Comparison of ENCODE assay signal across 17 mouse cellular contexts in genomic region chr4:152263089-152263488, GRCm38 (mm10). TPM values are rescaled to one million over a fixed set of nuclear protein-coding genes. Genes with fewer than 3 reads are reported as not detected.
A peak's percentile ranks its signal among the peaks of the same experiment; 100 is the strongest.
DNase-seq lines count a peak whose midpoint lies in the region; ATAC-seq and TF ChIP-seq lines count a peak whose summit lies in the region.
"Had no signal": no experiment of that assay in that cellular context is flagged by ENCODE, and none has a peak within 500 bp of the region (broad histone marks: within the 10 kb centered on the region; RNA-seq: fewer than 3 reads in every experiment).

No protein-coding gene starts in this region.

- H3K4me3 ChIP-seq in gastrocnemius, adult 2 months: no peak overlapping the region
- H3K4me3 ChIP-seq in kidney, embryonic 15.5 days (replicated peaks): no peak overlapping the region
- no peak overlapping the region for H3K4me3 ChIP-seq in intestine, embryonic 15.5 days (replicated peaks)
- H3K4me3 ChIP-seq: midbrain, embryonic 13.5 days had no signal

- no peaks in the 10 kb centered on the region for H3K27me3 ChIP-seq in kidney, embryonic 15.5 days
- no peaks in the 10 kb centered on the region for H3K27me3 ChIP-seq in intestine, embryonic 15.5 days (replicated peaks)
- H3K27me3 ChIP-seq: midbrain, embryonic 13.5 days had no signal

- TF ChIP-seq CTCF in gastrocnemius, adult 2 months (IDR thresholded peaks at IDR 0.05): no peak

- ATAC-seq in kidney, embryonic 15.5 days (replicated peaks; ENCODE audit: low FRiP score): 0 out of 2 replicates have a peak, but pooled peaks have one; percentile 3
- peak; percentile 36; the same call in 1 of the 2 replicates for ATAC-seq in erythroid progenitor cell, adult 5-6 weeks (replicated peaks; ENCODE audit: low FRiP score, poor library complexity, severe bottlenecking)
- peak; percentile 68 for ATAC-seq in megakaryocyte-erythroid progenitor cell, adult 5-6 weeks (replicated peaks; ENCODE audit: low FRiP score, low TSS enrichment, poor library complexity, severe bottlenecking)
- no peak for ATAC-seq in intestine, embryonic 15.5 days
- ATAC-seq: forebrain, embryonic 16.5 days had no signal

- no peak overlapping the region for H3K4me2 ChIP-seq in kidney, embryonic 15.5 days
- H3K4me2 ChIP-seq in intestine, embryonic 15.5 days (replicated peaks): no peak overlapping the region
- H3K4me2 ChIP-seq: midbrain, embryonic 13.5 days had no signal

- no peak for DNase-seq in gastrocnemius, adult 2 months
- DNase-seq in gastrocnemius, postnatal 10 days: no peak
- no peak for DNase-seq in kidney, postnatal 36 days
- no peak for DNase-seq in ovary, postnatal 10 days (ENCODE audit: low spot score)
- DNase-seq: cerebellum, postnatal 36 days; gastrocnemius, postnatal 36 days; layer of hippocampus, adult 9-11 months; spleen, adult 18-20 months had no signal

- H3K9me3 ChIP-seq in kidney, embryonic 15.5 days (replicated peaks): no peaks in the 10 kb centered on the region
- no peaks in the 10 kb centered on the region for H3K9me3 ChIP-seq in intestine, embryonic 15.5 days
- H3K9me3 ChIP-seq: midbrain, embryonic 13.5 days had no signal

- H3K4me1 ChIP-seq in kidney, embryonic 15.5 days: peaks cover 44% of the 10 kb centered on the region
- peaks cover 19% of the 10 kb centered on the region for H3K4me1 ChIP-seq in intestine, embryonic 15.5 days (replicated peaks)

- whole genome bisulfite sequencing in kidney, embryonic 15.5 days: 63% methylated on average over 9 of the region's 9 CpGs
- 57% methylated on average over 9 of the region's 9 CpGs for WGBS in intestine, embryonic 15.5 days

- peak overlapping the region; percentile 76 for H3K27ac ChIP-seq in gastrocnemius, adult 2 months
- peak overlapping the region; percentile 54; the same call in 1 of the 2 replicates for H3K27ac ChIP-seq in kidney, embryonic 15.5 days
- H3K27ac ChIP-seq in intestine, embryonic 15.5 days: no peak overlapping the region
- H3K27ac ChIP-seq: midbrain, embryonic 13.5 days had no signal

- intact Hi-C loops in gastrocnemius, adult 2 months (cut with DNase I): no loop called here

- no peaks in the 10 kb centered on the region for H3K36me3 ChIP-seq in kidney, embryonic 15.5 days
- 0 out of 2 replicates have a peak, but pooled peaks cover 3% of the 10 kb centered on the region for H3K36me3 ChIP-seq in intestine, embryonic 15.5 days

- no peak overlapping the region for H3K9ac ChIP-seq in kidney, embryonic 15.5 days
- no peak overlapping the region for H3K9ac ChIP-seq in intestine, embryonic 15.5 days
- H3K9ac ChIP-seq: midbrain, embryonic 13.5 days had no signal

RNA-seq across cellular contexts. Expression of gene Gpr153, which starts 10.9 kb away (rescaled TPM):
- total RNA-seq in gastrocnemius, adult 2 months (2021): 1 to 10 TPM; 3.4 to 7.3 TPM
- total RNA-seq in gastrocnemius, postnatal 10 days (2021): 10 to 100 TPM; 25.1 to 32.2 TPM
- polyA plus RNA-seq in kidney, embryonic 15.5 days (2015; fragmentation: Nextera tagmentation; extraction: Ambion mirVana): 6.2 and 7.8 TPM in 2 replicates
- not detected in 2 replicates for total RNA-seq in erythroid progenitor cell, adult 5-6 weeks (2015; ENCODE audit: low replicate concordance)
- not detected in 2 replicates for total RNA-seq in erythroid progenitor cell, adult 5-6 weeks (2017; ENCODE audit: low replicate concordance)
- total RNA-seq in megakaryocyte-erythroid progenitor cell, adult 5-6 weeks (2014; fragmentation: Nextera tagmentation): not detected in 2 replicates
- not detected in 2 replicates for total RNA-seq in megakaryocyte-erythroid progenitor cell, adult 5-6 weeks (2017)
- 7.3 and 8.1 TPM in 2 replicates for polyA plus RNA-seq in intestine, embryonic 15.5 days (2015; fragmentation: Nextera tagmentation; extraction: Ambion mirVana)

RNA-seq across cellular contexts. Expression of gene Hes3, which starts 28.4 kb away (rescaled TPM):
- not detected for total RNA-seq in gastrocnemius, adult 2 months (2021)
- total RNA-seq in gastrocnemius, postnatal 10 days (2021): not detected
- not detected in 2 replicates for polyA plus RNA-seq in kidney, embryonic 15.5 days (2015; fragmentation: Nextera tagmentation; extraction: Ambion mirVana)
- not detected in 2 replicates for total RNA-seq in erythroid progenitor cell, adult 5-6 weeks (2015; ENCODE audit: low replicate concordance)
- total RNA-seq in erythroid progenitor cell, adult 5-6 weeks (2017; ENCODE audit: low replicate concordance): not detected in 2 replicates
- not detected in 2 replicates for total RNA-seq in megakaryocyte-erythroid progenitor cell, adult 5-6 weeks (2014; fragmentation: Nextera tagmentation)
- not detected in 2 replicates for total RNA-seq in megakaryocyte-erythroid progenitor cell, adult 5-6 weeks (2017)
- not detected in 2 replicates for polyA plus RNA-seq in intestine, embryonic 15.5 days (2015; fragmentation: Nextera tagmentation; extraction: Ambion mirVana)
- total RNA-seq: gastrocnemius, postnatal 36 days had no signal
- polyA plus RNA-seq: embryonic facial prominence, embryonic 14.5 days; forebrain, embryonic 16.5 days; kidney, embryonic 14.5 days; lung, embryonic 16.5 days had no signal

RNA-seq across cellular contexts. Expression of gene Icmt, which starts 33.9 kb away (rescaled TPM):
- total RNA-seq in gastrocnemius, adult 2 months (2021): 10 to 100 TPM; 18.1 to 19.3 TPM
- total RNA-seq in gastrocnemius, postnatal 10 days (2021): 10 to 100 TPM; 17.3 to 19.1 TPM
- polyA plus RNA-seq in kidney, embryonic 15.5 days (2015; fragmentation: Nextera tagmentation; extraction: Ambion mirVana): 22.3 and 28.7 TPM in 2 replicates
- 8.0 and 24.5 TPM in 2 replicates for total RNA-seq in erythroid progenitor cell, adult 5-6 weeks (2015; ENCODE audit: low replicate concordance)
- 14.2 TPM in 2 replicates for total RNA-seq in erythroid progenitor cell, adult 5-6 weeks (2017; ENCODE audit: low replicate concordance)
- 23.1 and 26.7 TPM in 2 replicates for total RNA-seq in megakaryocyte-erythroid progenitor cell, adult 5-6 weeks (2014; fragmentation: Nextera tagmentation)
- 12.6 and 12.9 TPM in 2 replicates for total RNA-seq in megakaryocyte-erythroid progenitor cell, adult 5-6 weeks (2017)
- polyA plus RNA-seq in intestine, embryonic 15.5 days (2015; fragmentation: Nextera tagmentation; extraction: Ambion mirVana): 17.3 and 17.6 TPM in 2 replicates

RNA-seq across cellular contexts. Expression of gene Rnf207, which starts 55.7 kb away (rescaled TPM):
- total RNA-seq in gastrocnemius, adult 2 months (2021): not detected
- total RNA-seq in gastrocnemius, postnatal 10 days (2021): under 1 TPM in 1 of 2 experiments, not detected in 1; 0.40 TPM
- polyA plus RNA-seq in kidney, embryonic 15.5 days (2015; fragmentation: Nextera tagmentation; extraction: Ambion mirVana): 1.5 and 2.1 TPM in 2 replicates
- total RNA-seq in erythroid progenitor cell, adult 5-6 weeks (2015; ENCODE audit: low replicate concordance): not detected in 2 replicates
- total RNA-seq in erythroid progenitor cell, adult 5-6 weeks (2017; ENCODE audit: low replicate concordance): not detected in 2 replicates
- not detected in 2 replicates for total RNA-seq in megakaryocyte-erythroid progenitor cell, adult 5-6 weeks (2014; fragmentation: Nextera tagmentation)
- 0.38 TPM in 1 of 2 replicates, not detected in the other for total RNA-seq in megakaryocyte-erythroid progenitor cell, adult 5-6 weeks (2017)
- polyA plus RNA-seq in intestine, embryonic 15.5 days (2015; fragmentation: Nextera tagmentation; extraction: Ambion mirVana): 2.1 and 2.5 TPM in 2 replicates
- total RNA-seq: gastrocnemius, postnatal 36 days had no signal

Comparison
In these comparisons a context has a peak if more than half of its experiments do, and no peak if none do; other contexts are left out.
1. RNA of gene Gpr153, which starts 10.9 kb away (total RNA-seq): 25.1 to 32.2 TPM in gastrocnemius, postnatal 10 days and 3.4 to 7.3 TPM in gastrocnemius, adult 2 months; not detected in erythroid progenitor cell, adult 5-6 weeks and not detected in megakaryocyte-erythroid progenitor cell, adult 5-6 weeks; every median in the first group is over 4 times any median in the second.